Comparison of ENCODE assay signal across 8 mouse cellular contexts in the genomic region with DNA sequence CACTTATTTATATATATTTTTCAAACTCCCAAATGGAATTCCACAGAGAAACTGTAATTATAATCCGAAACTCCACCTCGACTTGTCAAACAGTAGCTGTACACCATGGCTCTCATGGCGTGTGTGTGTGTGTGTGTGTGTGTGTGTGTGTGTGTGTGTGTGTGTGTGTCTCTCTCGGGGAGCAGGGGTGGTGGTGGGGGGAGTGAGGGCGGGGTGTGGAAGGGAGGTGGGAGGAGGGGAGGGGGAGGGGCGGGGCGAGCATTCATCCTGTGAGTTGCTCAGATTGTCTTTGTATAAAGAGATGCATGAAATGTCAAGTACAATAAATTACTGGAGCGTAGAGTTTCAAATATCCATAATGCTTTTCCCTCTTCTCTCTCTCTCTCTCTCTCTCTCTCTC.
DNase-seq lines count a peak whose midpoint lies in the region; ATAC-seq and TF ChIP-seq lines count a peak whose summit lies in the region.

No protein-coding gene starts in this region.

- peaks cover 14% of the 10 kb centered on the region; the same call in 1 of the 2 replicates for H3K36me3 ChIP-seq in kidney, embryonic 16.5 days (ENCODE audit: insufficient read depth, low read length)
- H3K36me3 ChIP-seq in kidney, embryonic 14.5 days (ENCODE audit: control insufficient read depth, insufficient read depth, low read length), result peaks cover 2% of the 10 kb centered on the region; the same call in 1 of the 2 replicates
- H3K36me3 ChIP-seq in embryonic facial prominence, embryonic 13.5 days, result peaks cover 24% of the 10 kb centered on the region
- H3K36me3 ChIP-seq in hindbrain, postnatal 0 days (ENCODE audit: insufficient read depth, low read length), result no peaks in the 10 kb centered on the region

- no peak for TF ChIP-seq POLR2A in brain, embryonic 14.5 days (IDR thresholded peaks at IDR 0.05; ENCODE audit: borderline replicate concordance, extremely low read depth, insufficient read depth, insufficient read length, poor library complexity, severe bottlenecking)

- H3K9ac ChIP-seq in kidney, embryonic 16.5 days (replicated peaks; ENCODE audit: low read length), result no peak overlapping the region
- no peak overlapping the region for H3K9ac ChIP-seq in kidney, embryonic 14.5 days (ENCODE audit: low read depth, low read length)
- H3K9ac ChIP-seq in embryonic facial prominence, embryonic 13.5 days, result no peak overlapping the region
- H3K9ac ChIP-seq in hindbrain, postnatal 0 days (replicated peaks; ENCODE audit: low read length), result no peak overlapping the region

- peaks cover 23% of the 10 kb centered on the region for H3K4me1 ChIP-seq in kidney, embryonic 16.5 days (ENCODE audit: insufficient read depth, low read length)
- H3K4me1 ChIP-seq in kidney, embryonic 14.5 days (ENCODE audit: control insufficient read depth, insufficient read depth, low read length), result peaks cover 14% of the 10 kb centered on the region; the same call in 1 of the 2 replicates
- H3K4me1 ChIP-seq in embryonic facial prominence, embryonic 13.5 days, result peaks cover 36% of the 10 kb centered on the region
- H3K4me1 ChIP-seq in hindbrain, postnatal 0 days (ENCODE audit: insufficient read depth, low read length), result 0 out of 2 replicates have a peak, but pooled peaks cover 2% of the 10 kb centered on the region

- no peak for TF ChIP-seq CTCF in brain, embryonic 14.5 days (IDR thresholded peaks at IDR 0.05; ENCODE audit: borderline replicate concordance, extremely low read depth, insufficient read depth, insufficient read length)
- no peak for TF ChIP-seq CTCF in hindbrain, postnatal 0 days (IDR thresholded peaks at IDR 0.05; ENCODE audit: low read depth)

- ATAC-seq in kidney, embryonic 16.5 days (ENCODE audit: low FRiP score, low TSS enrichment), result 0 out of 2 replicates have a peak, but pooled peaks have one; percentile 15
- ATAC-seq in kidney, embryonic 14.5 days (ENCODE audit: low FRiP score, low TSS enrichment), result no peak
- no peak for ATAC-seq in embryonic facial prominence, embryonic 13.5 days (ENCODE audit: insufficient number of reproducible peaks, insufficient read depth, low FRiP score, low TSS enrichment, low read depth)
- ATAC-seq in hindbrain, postnatal 0 days, result peak; percentile 75
- no peak for ATAC-seq in activated CD4-positive, CD25-positive, alpha-beta regulatory T cell, adult 4 months

- no peaks in the 10 kb centered on the region for H3K27me3 ChIP-seq in kidney, embryonic 16.5 days (ENCODE audit: insufficient read depth, low read length)
- H3K27me3 ChIP-seq in kidney, embryonic 14.5 days (ENCODE audit: control insufficient read depth, insufficient read depth, low read length), result no peaks in the 10 kb centered on the region
- H3K27me3 ChIP-seq in embryonic facial prominence, embryonic 13.5 days, result no peaks in the 10 kb centered on the region
- H3K27me3 ChIP-seq in hindbrain, postnatal 0 days (ENCODE audit: insufficient read depth, low read length), result no peaks in the 10 kb centered on the region

- no peak overlapping the region for H3K4me2 ChIP-seq in kidney, embryonic 16.5 days (replicated peaks; ENCODE audit: low read depth, low read length)
- H3K4me2 ChIP-seq in kidney, embryonic 14.5 days (replicated peaks; ENCODE audit: low read depth, low read length), result no peak overlapping the region
- H3K4me2 ChIP-seq in embryonic facial prominence, embryonic 13.5 days, result peak overlapping the region; percentile 43
- H3K4me2 ChIP-seq in hindbrain, postnatal 0 days (ENCODE audit: low read depth, low read length), result peak overlapping the region; percentile 54

- H3K9me3 ChIP-seq in kidney, embryonic 16.5 days (ENCODE audit: low read length), result no peaks in the 10 kb centered on the region
- H3K9me3 ChIP-seq in kidney, embryonic 14.5 days (ENCODE audit: control insufficient read depth, low read length), result no peaks in the 10 kb centered on the region
- no peaks in the 10 kb centered on the region for H3K9me3 ChIP-seq in embryonic facial prominence, embryonic 13.5 days
- no peaks in the 10 kb centered on the region for H3K9me3 ChIP-seq in hindbrain, postnatal 0 days (ENCODE audit: low read length)

- DNase-seq in brain, embryonic 14.5 days (ENCODE audit: low read depth), result peak; percentile 71
- peak; percentile 57 for DNase-seq in hindbrain, postnatal 0 days (ENCODE audit: low spot score)
- no peak for DNase-seq in adrenal gland, postnatal 10 days
- no peak for DNase-seq in adrenal gland, postnatal 14 days

- H3K4me3 ChIP-seq in kidney, embryonic 16.5 days (ENCODE audit: low read length), result no peak overlapping the region
- H3K4me3 ChIP-seq in kidney, embryonic 14.5 days (ENCODE audit: low read length), result no peak overlapping the region
- H3K4me3 ChIP-seq in embryonic facial prominence, embryonic 13.5 days, result no peak overlapping the region
- H3K4me3 ChIP-seq in hindbrain, postnatal 0 days (ENCODE audit: low read length), result peak overlapping the region; percentile 26; the same call in 1 of the 2 replicates

- WGBS in kidney, embryonic 16.5 days, result 51% methylated on average over 5 of the region's 8 CpGs
- WGBS in kidney, embryonic 14.5 days, result 54% methylated on average over 5 of the region's 8 CpGs
- WGBS in embryonic facial prominence, embryonic 13.5 days, result 48% methylated on average over 6 of the region's 8 CpGs
- WGBS in hindbrain, postnatal 0 days, result 22% methylated on average over 8 of the region's 8 CpGs

- H3K27ac ChIP-seq in kidney, embryonic 16.5 days (ENCODE audit: low read length), result no peak overlapping the region
- no peak overlapping the region for H3K27ac ChIP-seq in kidney, embryonic 14.5 days (ENCODE audit: low read depth, low read length)
- peak overlapping the region; percentile 81 for H3K27ac ChIP-seq in embryonic facial prominence, embryonic 13.5 days
- peak overlapping the region; percentile 56; the same call in 1 of the 2 replicates for H3K27ac ChIP-seq in hindbrain, postnatal 0 days

Comparison
In these comparisons a context has a peak if more than half of its experiments do, and no peak if none do; other contexts are left out.
1. ATAC-seq: peak in kidney, embryonic 16.5 days (single experiment) and hindbrain, postnatal 0 days (single experiment); none in kidney, embryonic 14.5 days (single experiment), embryonic facial prominence, embryonic 13.5 days (single experiment) and activated CD4-positive, CD25-positive, alpha-beta regulatory T cell, adult 4 months (single experiment).
2. H3K27ac ChIP-seq: peak in embryonic facial prominence, embryonic 13.5 days (single experiment) and hindbrain, postnatal 0 days (single experiment); none in kidney, embryonic 16.5 days (single experiment) and kidney, embryonic 14.5 days (single experiment).
3. H3K4me2 ChIP-seq: peak in embryonic facial prominence, embryonic 13.5 days (single experiment) and hindbrain, postnatal 0 days (single experiment); none in kidney, embryonic 16.5 days (single experiment) and kidney, embryonic 14.5 days (single experiment).
4. DNase-seq: peak in brain, embryonic 14.5 days (single experiment) and hindbrain, postnatal 0 days (single experiment); none in adrenal gland, postnatal 10 days (single experiment) and adrenal gland, postnatal 14 days (single experiment).